Mouse (Mus musculus) cerebellum, adult (tissue): ENCODE data around the gene Sf3a2.
A peak's percentile ranks its signal among the peaks of the same experiment; 100 is the strongest.

Experiments
- ATAC-seq: cut with Nextera tagmentation; 2 replicates; pipeline ENCODE4 v1.9.2; 2017; ENCODE audit warnings: mild to moderate bottlenecking, moderate library complexity, mixed read lengths; ENCODE audit not compliant: insufficient number of reproducible peaks, low FRiP score, low TSS enrichment

The Sf3a2 gene

GRCm38 (mm10) chr10:80843087-80843930, 45.3 kb downstream of the Sf3a2 start:
- ATAC-seq, result no peak

GRCm38 (mm10) chr10:80843931-80844547, 46.0 kb downstream of the Sf3a2 start, which contains the start of gene Lingo3:
Lingo3 (minus strand) TSS chr10:80844039.
- peak; percentile 61 for ATAC-seq

GRCm38 (mm10) chr10:80845055-80845693, 47.2 kb downstream of the Sf3a2 start:
- ATAC-seq, result no peak

- no peak for ATAC-seq
Observed at GRCm38 (mm10) chr10:80845732-80846131, 47.7 kb downstream of the Sf3a2 start.

GRCm38 (mm10) chr10:80848571-80848970, 50.6 kb downstream of the Sf3a2 start:
- ATAC-seq, result no peak
